Mouse (Mus musculus) megakaryocyte, embryonic 14.5 days (primary cell): ENCODE measurements at regions not wholly inside any gene's neighbourhood (a gene's known extent, or its start where the extent isn't known, plus 50 kb on each side); places are given as distances from the start of the nearest gene placed in this dataset.

ENCODE experiments used
- FLI1 ChIP-seq: IDR thresholded peaks from 2 replicates; pipeline ENCODE4 v1.6.1; 2012; ENCODE audit warnings: low read length, inconsistent platforms, mixed read lengths
- GATA1 ChIP-seq: IDR thresholded peaks from 3 replicates; pipeline ENCODE4 v1.6.1; 2012; ENCODE audit warnings: mixed read lengths, low read length, inconsistent platforms, borderline replicate concordance

- TF ChIP-seq GATA1 (no peak), FLI1 (no peak)
These were observed 79.4 kb upstream of the Ccnd1 start for GRCm38 (mm10) chr7:145019137-145019536.
